Mouse (Mus musculus) liver, adult 2 months (tissue): ENCODE data around the gene Pafah2. TPM values are rescaled to one million over a fixed set of nuclear protein-coding genes. Genes with fewer than 3 reads are reported as not detected.

ENCODE experiments used
- DNase-seq: peaks from one replicate; pipeline ENCODE4 v3.0.0-alpha.2; 2011; ENCODE audit warnings: low read depth, low spot score; ENCODE audit errors: extremely low read depth
- H3K27ac ChIP-seq: fragments of 200-500 bp; replicated peaks from 2 replicates; pipeline ENCODE4 v1.5.1; 2012; ENCODE audit warnings: low read depth, mild to moderate bottlenecking, control low read depth, inconsistent platforms, low read length; ENCODE audit not compliant: insufficient read depth
- H3K27me3 ChIP-seq: fragments of 200-500 bp; 2 replicates; pipeline ENCODE4 v1.6.1; 2012; ENCODE audit warnings: mild to moderate bottlenecking, moderate library complexity, low read length, inconsistent platforms; ENCODE audit not compliant: control insufficient read depth, insufficient read depth
- H3K36me3 ChIP-seq: fragments of 200-500 bp; 2 replicates; pipeline ENCODE4 v1.6.1; 2012; ENCODE audit warnings: low read length, inconsistent platforms; ENCODE audit not compliant: control insufficient read depth, insufficient read depth
- H3K4me1 ChIP-seq: fragments of 200-500 bp; 2 replicates; pipeline ENCODE4 v1.6.1; 2011; ENCODE audit warnings: low read length; ENCODE audit not compliant: control insufficient read depth, insufficient read depth
- H3K4me3 ChIP-seq: fragments of 200-500 bp; 2 replicates; pipeline ENCODE4 v1.5.1; 2011; ENCODE audit warnings: low read depth, mild to moderate bottlenecking, control low read depth, low read length, moderate library complexity; ENCODE audit not compliant: insufficient read depth
- H3K79me2 ChIP-seq: fragments of 200-500 bp; 2 replicates; pipeline ENCODE4 v1.6.1; 2012; ENCODE audit warnings: inconsistent platforms, mild to moderate bottlenecking, low read length, moderate library complexity; ENCODE audit not compliant: control insufficient read depth, insufficient read depth
- H3K9ac ChIP-seq: fragments of 200-500 bp; 2 replicates; pipeline ENCODE4 v1.6.1; 2012; ENCODE audit warnings: low read depth, mild to moderate bottlenecking, control low read depth, inconsistent platforms, low read length
- CTCF ChIP-seq: fragments of 200-500 bp; IDR thresholded peaks from 2 replicates; pipeline ENCODE4 v1.5.1; 2011; ENCODE audit warnings: low read depth, low read length, control low read depth
- POLR2A ChIP-seq: fragments of 200-500 bp; IDR thresholded peaks from 2 replicates; pipeline ENCODE4 v1.6.1; 2011; ENCODE audit warnings: low read length, control low read depth; ENCODE audit not compliant: insufficient read depth; ENCODE audit errors: extremely low read depth
- WGBS: fragments of 180-500 bp; shearing (Covaris S2); methylation state at CpG from one replicate; pipeline ENCODE4 v1.1.7; 2018; 5-methylcytosine and 5-hydroxymethylcytosine counted together
- polyA plus RNA-seq: library from polyadenylated mRNA; depleted of rRNA; stranded (reverse); fragments of >200 nt; gene quantifications from 2 replicates; pipeline ENCODE4 v1.2.3, GENCODE M21; 2012; rRNA removed
- total RNA-seq: library from RNA; depleted of rRNA; stranded (reverse); fragments of >200 nt; gene quantifications from 2 replicates; pipeline ENCODE4 v1.2.3, GENCODE M21; 2014; rRNA removed

The Pafah2 gene
- total RNA-seq = 74.7 and 78.2 TPM in 2 replicates
- polyA plus RNA-seq = 79.3 and 116 TPM in 2 replicates

- Histone ChIP-seq H3K36me3 (no peaks in the 10 kb centered on the region), H3K27ac (peak within 1 kb of the TSS; percentile 95), H3K4me3 (peak within 1 kb of the TSS; percentile 49), H3K4me1 (peaks cover 8% of the 10 kb centered on the region), H3K27me3 (no peaks in the 10 kb centered on the region), H3K79me2 (0 out of 2 replicates have a peak, but pooled peaks cover 3% of the 10 kb centered on the region), H3K9ac (peak within 1 kb of the TSS; percentile 79)
- WGBS = under 1% methylated on average over 31 of the region's 31 CpGs
- peak; percentile 100 for DNase-seq
- TF ChIP-seq POLR2A (no peak), CTCF (peak; percentile 99)
Measured at GRCm38 (mm10) chr4:134395977-134396825, at the start of gene Pafah2. Pafah2 (plus strand) TSS chr4:134396320.

DNA sequence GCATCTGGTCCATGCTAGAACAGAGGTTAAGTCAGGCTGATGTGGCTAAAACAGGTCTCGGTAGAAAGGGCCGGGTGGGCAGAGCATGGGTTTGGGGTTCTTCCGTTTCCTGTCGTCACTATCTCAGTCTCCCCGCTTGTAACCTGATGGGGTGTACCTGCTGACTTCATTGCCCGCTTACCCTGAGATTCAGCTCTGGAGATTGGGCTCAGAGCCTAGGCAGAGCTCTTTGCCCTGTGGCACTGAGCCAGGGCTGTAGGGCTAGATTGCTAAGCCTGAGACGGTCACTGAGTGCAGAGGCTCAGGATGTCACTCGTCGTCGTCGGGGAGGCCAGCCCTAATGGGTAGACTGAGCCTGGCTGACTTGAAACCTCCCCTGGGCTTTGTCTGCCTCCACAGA is 48.0 kb upstream of the Pafah2 start:
- no peak overlapping the region for H3K9ac ChIP-seq
- H3K27ac ChIP-seq = no peak overlapping the region
- WGBS = 31% methylated on average over 11 of the region's 11 CpGs
- no peaks in the 10 kb centered on the region for H3K36me3 ChIP-seq
- no peaks in the 10 kb centered on the region for H3K4me1 ChIP-seq
- H3K27me3 ChIP-seq = peaks cover 11% of the 10 kb centered on the region
- DNase-seq = peak; percentile 57
- no peak overlapping the region for H3K4me3 ChIP-seq
- no peaks in the 10 kb centered on the region for H3K79me2 ChIP-seq
- no peak for TF ChIP-seq POLR2A
- no peak for TF ChIP-seq CTCF

DNA sequence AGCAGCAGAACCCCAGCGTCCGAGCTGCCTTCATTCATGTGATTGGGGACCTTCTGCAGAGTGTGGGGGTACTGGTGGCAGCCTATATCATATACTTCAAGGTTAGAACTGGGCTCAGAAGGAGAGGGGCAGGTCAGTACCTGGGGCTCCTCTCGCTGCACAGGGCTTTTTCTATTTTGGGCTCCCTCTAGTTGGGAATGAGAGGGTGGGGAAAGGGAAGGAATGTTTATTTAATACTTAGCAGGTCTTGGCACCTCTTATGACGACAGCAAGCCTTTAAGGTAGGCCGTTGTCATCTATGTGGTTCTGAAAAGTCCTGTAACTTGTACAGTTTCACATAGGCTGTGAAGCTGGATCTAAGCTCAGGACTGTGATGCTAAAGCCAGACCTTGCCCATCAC is 47.6 kb upstream of the Pafah2 start:
- Histone ChIP-seq H3K4me3 (no peak overlapping the region), H3K27me3 (peaks cover 6% of the 10 kb centered on the region; the same call in 1 of the 2 replicates), H3K4me1 (no peaks in the 10 kb centered on the region), H3K79me2 (no peaks in the 10 kb centered on the region), H3K9ac (no peak overlapping the region), H3K27ac (no peak overlapping the region), H3K36me3 (no peaks in the 10 kb centered on the region)
- WGBS = 76% methylated on average over 5 of the region's 5 CpGs
- TF ChIP-seq POLR2A (no peak), CTCF (no peak)
- DNase-seq = no peak

GRCm38 (mm10) chr4:134349829-134350228 is 46.3 kb upstream of the Pafah2 start:
- no peaks in the 10 kb centered on the region for H3K4me1 ChIP-seq
- no peaks in the 10 kb centered on the region for H3K36me3 ChIP-seq
- no peaks in the 10 kb centered on the region for H3K79me2 ChIP-seq
- no peak for DNase-seq
- WGBS = 94% methylated on average over 7 of the region's 7 CpGs
- H3K27me3 ChIP-seq = 0 out of 2 replicates have a peak, but pooled peaks cover 2% of the 10 kb centered on the region
- TF ChIP-seq POLR2A = no peak
- no peak for TF ChIP-seq CTCF
- H3K9ac ChIP-seq = no peak overlapping the region
- no peak overlapping the region for H3K4me3 ChIP-seq
- H3K27ac ChIP-seq = no peak overlapping the region

DNA sequence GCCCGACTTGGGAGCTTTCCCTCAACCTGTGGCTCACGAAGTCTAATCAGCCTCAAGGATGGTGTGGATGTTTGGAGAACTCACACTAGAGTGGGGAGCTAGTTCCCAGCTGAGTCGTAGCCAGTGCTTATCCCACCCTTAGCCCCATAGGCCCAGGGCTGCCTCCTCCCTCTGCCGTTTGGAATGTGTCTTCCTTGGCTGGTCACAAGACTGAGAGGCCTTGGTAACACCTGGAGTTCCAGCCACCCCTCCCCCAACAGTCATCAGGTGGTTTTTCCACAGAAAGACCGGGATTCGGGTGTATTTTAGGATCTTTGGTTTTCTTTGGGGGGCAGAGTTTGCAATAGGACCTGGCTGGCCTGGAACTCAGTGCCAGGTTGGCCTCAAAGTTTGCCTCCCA is 45.5 kb upstream of the Pafah2 start:
- no peak for TF ChIP-seq CTCF
- no peak for TF ChIP-seq POLR2A
- Histone ChIP-seq H3K4me1 (no peaks in the 10 kb centered on the region), H3K36me3 (no peaks in the 10 kb centered on the region), H3K4me3 (no peak overlapping the region), H3K27ac (no peak overlapping the region), H3K27me3 (0 out of 2 replicates have a peak, but pooled peaks cover under 1% of the 10 kb centered on the region), H3K9ac (no peak overlapping the region), H3K79me2 (no peaks in the 10 kb centered on the region)
- WGBS = 95% methylated on average over 6 of the region's 6 CpGs
- DNase-seq = no peak
